Mouse (Mus musculus) left cerebral cortex, postnatal 25 days (tissue): ENCODE measurements around the gene Fam49a. TPM values are rescaled to one million over a fixed set of nuclear protein-coding genes. Genes with fewer than 3 reads are reported as not detected.

Source experiments
- DNase-seq, 2 experiments: peaks; one replicate each; pipeline ENCODE4 v3.0.0; 2022; ENCODE audit warnings: low spot score in 2 of 2, mixed read lengths in 1 of 2
- intact Hi-C: fragments of 180-260 bp; cut with DNase I; formaldehyde crosslinking; loops from one replicate; pipeline ENCODE4 v1.15.1; 2025
- total RNA-seq, 2 experiments: library from RNA; stranded (reverse); gene quantifications; 2 replicates each; pipeline ENCODE4 v1.2.3; 2021

Gene Fam49a
- total RNA-seq, 2 experiments from 2014 or later, result 206 to 223 TPM

DNA sequence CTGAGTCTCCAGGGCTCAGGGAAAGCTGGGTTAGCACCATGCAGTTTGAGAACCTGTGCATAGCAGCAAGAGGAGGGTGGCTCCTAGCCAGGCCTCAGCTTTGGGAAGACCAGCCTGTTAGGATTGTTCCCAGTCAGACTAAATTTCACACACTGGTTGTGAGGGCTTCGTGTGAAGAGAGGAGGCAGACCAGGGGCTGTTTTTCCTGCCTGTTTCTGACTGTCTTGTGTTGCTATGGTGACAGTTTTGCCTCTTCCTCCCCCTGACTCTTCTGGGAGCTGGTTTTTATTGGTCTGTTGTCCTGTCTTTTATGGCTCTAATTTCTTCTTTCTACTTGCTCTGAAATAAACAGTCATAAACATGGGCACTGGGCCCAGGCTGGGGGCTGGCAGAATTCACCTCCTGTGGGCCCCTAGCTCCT, 1.4 kb downstream of the Fam49a start:
- DNase-seq, result peak; percentile 62 to 88
- intact Hi-C loops, result loop anchor here (2.0 to 5.0 kb wide), 5 partner anchors 39 to 83 kb away; no protein-coding TSS in a partner anchor

DNA sequence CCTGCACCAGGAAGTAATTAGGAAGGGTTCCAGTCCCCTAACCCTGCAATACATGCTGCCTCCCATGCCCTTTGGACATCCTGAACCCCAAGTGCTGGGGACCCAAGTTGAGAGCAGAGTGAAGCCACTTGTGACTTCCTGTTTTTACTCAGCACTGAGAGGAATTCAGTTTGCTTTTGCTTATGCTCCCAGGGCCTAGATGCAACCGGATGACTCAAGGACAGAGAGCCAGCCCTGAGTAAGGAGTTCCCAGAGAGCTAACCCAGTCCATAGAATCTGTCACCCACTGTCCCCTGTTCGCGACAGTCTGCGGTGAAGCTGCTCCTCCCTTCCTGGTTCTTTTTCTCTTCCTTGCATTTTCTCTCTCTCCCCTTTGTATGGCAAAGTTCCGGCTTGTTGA, 2.2 kb downstream of the Fam49a start:
- no peak for DNase-seq
- intact Hi-C loops, result loop anchor here (5.0 kb wide), 2 partner anchors 38 to 67 kb away; no protein-coding TSS in a partner anchor

DNA sequence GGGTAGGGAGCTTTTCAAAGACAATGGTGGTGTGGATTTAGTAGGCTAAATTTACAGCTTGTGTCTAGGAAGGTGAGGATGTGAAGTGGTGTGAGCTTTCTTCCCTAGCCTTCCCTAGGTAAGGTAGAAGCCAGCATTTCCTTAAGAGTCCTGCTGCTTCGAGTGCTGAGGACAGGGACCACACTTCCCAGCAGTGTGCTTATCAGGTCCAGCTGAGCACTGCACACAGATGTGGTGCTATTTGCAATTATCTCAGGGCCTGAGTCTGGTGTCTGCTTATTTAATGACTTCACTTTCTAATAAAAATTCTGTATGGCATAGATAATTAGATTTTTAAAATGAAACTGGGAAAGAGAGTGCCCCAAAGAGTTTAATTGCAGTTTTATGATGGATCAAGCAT, 4.6 kb downstream of the Fam49a start:
- intact Hi-C loops, result no loop called here

DNA sequence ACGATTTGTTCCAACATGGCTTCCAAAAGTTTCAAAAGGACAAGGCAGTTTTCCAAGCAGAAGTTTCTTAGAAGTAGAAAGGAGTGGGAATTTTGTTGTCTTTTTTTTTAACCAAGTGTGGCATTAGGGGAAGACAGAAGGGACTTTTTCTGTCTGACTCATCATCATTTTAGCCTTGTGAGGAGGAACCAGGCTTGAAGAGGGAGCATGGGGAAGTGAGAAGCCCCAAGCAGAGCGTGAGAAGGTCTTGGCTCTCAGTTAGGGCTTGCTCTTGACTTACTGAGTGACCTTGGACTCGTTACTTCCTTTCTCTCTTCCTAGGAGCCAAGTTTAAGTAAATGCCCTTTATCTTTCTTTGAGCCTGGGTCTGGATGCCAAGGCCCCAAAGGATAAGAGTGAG, 8.6 kb downstream of the Fam49a start:
- intact Hi-C loops, result no loop called here
- no peak for DNase-seq

More for the DNA sequence above, 4.6 kb downstream of the Fam49a start:
- no peak for DNase-seq

DNA sequence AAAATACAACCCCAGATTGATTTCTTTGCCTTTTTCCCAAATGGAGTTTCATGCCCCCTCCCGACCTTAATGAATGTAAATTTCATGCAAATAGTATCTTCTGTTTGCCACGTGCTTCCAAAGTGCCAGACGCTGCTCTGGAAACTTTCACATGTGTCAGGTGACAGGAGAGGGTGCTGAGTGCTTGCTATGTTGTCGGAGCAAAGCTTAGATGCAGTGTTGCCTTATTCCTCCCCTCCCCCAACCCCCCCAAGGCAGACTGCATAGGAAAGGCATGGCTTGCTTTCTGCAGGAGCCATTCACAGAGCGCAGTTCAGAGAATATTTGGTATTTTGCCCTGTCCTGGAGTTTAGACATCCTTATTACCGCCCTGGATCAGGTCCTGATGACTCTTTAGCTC, 12.2 kb downstream of the Fam49a start:
- DNase-seq, result no peak
- intact Hi-C loops, result no loop called here

DNA sequence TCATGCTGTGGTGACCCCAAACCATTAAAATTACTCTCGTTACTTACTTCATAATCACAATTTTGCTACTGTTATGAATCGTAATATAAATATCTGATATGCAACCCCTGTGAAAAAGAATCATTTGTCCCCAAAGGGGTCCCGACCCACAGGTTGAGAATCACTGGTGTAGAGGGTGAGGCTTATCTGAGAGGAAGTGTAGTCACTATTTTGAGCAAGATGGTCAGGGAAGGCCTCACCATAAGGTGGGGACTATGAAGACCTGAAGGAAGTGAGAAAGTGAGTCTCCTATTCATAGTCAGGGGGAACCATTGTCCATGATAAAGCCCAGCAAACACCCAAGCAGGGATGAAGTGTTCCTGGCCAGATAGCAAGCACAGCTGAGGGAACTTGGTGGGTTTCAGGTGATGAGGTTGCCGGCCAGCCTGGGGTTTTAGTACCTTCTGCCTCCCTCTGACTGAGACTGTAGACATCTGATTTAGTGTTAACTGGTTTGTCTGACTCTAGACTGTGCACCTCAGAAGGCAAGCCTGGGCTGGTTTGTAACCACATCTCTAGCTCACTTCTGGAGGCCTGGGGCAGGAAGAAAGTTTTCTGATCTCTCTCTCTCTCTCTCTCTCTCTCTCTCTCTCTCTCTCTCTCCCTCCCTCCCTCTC, 13.3 kb downstream of the Fam49a start:
- intact Hi-C loops, result no loop called here
- no peak for DNase-seq

DNA sequence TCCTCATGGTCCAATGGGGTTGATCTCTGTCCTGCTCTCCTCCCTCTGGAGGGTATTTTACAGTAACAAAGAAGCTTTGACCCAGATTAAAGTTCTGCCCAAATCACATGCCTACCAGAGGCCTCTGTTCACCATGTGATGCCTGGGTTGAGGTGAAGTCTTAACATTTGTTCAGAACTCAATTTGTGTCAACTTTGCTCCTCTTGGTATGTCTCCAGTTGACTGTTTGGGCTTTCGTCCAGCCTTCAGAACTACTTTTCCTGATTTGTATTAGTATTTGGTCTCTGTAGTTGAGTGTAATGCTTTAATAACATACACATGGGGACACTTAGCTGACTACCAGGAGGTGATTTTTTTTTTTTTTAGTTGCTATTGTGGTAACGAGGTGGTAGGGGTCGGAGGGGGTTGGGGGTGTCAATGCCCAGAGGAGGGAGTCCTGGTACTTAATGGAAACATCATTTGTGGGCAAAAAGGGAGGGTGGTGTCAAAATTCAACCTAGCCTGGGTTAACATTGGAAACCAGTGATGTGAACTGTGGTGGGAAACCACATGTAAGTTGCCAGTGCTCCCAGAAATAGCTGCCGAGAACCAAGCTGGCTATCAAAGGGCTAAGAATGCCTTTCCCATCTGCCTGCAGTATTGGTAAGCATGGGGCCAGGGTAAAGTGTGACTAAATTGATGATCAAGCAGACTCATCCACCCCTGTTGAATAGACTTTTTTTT, 16.0 kb downstream of the Fam49a start:
- intact Hi-C loops, result no loop called here
- no peak for DNase-seq

DNA sequence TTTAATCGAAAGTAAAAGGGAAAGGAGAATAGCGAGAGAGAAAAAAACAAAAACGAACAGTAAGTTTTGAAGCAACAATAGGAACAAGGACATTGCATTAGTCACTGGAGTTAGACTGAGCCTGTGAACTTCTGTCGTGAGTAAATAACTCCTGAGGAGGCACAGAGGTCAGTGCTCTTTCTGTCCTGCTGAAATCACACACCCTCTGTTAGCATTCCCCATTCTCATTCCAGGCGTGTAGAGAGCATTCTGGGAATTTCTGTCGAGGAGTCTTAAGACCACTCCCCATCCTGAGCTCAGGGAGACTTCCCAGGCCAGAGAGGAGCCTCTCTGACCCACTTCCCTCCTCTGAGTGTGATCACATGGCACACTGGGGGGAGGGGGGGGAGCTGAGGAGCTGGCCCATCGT, 16.5 kb downstream of the Fam49a start:
- DNase-seq, result no peak
- intact Hi-C loops, result no loop called here

DNA sequence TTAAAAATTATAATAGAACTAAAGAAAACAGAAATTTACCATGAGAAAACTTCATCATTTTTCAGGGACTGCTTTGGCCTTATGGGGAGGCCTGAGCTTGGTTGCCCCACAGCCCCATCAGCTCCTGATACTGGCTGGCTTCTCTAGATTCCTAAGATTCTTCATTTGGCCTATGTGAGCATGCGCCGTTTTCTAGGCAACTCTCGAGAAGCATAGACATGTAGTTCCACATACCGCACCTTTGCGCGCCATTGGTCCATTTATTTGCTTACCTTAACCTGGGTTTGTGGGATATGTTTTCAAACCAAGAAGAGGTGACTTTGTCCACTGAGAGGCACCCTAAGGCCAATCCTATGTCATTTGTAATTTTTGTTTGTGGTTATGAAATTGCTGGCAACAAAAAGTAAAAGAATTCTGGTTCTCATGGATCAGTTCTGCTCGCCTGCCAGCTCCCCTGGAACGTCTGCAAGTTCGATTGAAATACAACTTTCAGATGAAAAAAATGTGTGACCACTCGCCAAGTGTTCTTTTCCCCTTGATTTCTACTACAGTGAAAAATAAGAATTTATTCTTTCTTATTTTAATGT, 21.9 kb downstream of the Fam49a start:
- DNase-seq, result no peak
- intact Hi-C loops, result no loop called here

DNA sequence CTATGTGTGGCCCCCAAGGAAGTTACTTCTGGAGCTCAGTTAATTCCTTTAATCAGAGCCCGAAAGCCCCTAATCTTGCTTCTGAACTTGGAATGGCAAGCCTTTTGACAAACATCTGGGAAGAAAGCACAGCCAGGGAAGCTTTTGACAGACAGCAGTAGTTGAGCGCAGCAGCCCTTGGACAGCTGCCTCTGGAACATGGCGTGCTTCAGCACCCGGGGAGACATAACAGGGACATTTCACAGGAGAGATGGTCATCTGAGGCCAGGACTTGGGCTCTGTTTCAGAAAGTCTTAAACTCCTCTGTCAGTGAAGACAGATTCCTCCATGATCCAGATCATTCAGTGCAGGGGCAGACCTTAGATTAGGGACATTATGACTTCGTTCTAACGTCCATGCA, 22.6 kb downstream of the Fam49a start:
- no peak for DNase-seq
- intact Hi-C loops, result no loop called here

DNA sequence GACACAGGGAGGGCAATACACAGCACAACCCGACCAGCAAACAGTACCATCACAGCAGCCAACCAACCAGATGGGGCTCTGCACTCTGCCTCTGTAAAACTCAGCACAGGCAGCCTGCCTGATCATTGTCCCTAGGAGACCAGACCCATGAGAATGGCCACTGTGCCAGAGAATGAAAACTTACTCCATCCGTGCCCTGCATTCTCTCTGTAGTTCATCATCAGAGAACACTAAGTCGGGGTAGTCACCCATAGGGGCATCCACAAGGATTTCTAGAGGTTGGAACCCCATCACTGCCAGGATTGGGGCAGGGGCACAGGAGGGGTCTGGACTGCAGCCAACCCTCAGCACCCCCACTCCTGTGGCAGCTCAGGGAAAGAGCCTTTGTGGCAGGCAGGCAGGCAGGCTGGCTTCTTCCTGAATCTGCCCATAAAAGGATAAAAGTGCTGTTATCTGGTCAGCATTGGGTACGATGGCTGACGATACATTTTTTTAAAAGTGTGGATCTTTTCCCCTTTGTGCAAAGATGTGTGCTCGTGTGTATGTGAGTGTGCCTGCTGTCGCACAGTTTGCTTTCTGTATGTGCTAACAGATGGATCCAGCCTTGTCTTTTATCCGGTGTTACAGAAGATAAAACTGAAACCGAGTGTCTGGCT, 25.3 kb downstream of the Fam49a start:
- intact Hi-C loops, result no loop called here
- peak in 1 of 2 experiments; percentile 79 for DNase-seq

DNA sequence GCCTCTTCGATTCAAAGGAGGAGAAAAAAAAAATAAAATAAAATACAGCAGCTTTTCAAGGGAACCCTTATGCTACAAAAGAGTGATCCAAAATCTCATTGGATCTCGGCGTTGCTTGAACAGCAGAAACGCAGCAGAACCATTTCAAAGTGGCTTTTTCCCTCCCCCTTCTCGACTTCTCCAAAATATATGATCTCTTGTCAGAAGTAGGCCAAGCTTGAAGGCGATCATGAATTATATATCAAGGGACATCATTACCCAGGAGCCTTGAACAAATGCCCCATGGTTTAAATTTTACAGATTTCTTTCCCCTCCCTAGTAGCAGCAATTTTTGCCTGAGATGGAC, 25.8 kb downstream of the Fam49a start:
- DNase-seq, result no peak
- intact Hi-C loops, result no loop called here

DNA sequence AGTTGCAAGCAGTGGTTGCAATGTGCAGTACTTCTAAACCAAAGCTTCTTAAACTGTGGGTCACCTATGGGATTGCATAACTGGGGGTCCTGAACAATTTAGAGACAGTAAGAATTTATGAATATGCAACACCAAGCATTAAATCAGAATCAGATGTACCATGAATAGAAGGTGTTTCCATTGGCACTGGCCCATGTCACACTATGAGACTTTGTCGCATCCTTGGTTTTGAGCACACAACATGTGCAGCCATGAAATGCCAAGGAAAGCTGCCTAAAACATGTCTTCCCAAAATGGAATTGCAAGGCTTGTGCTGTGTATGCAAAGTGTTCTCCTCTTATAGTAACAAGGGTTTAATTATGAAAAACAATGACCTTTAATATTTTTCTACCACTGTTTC, 26.6 kb downstream of the Fam49a start:
- peak in 1 of 2 experiments; percentile 29 for DNase-seq
- intact Hi-C loops, result no loop called here

DNA sequence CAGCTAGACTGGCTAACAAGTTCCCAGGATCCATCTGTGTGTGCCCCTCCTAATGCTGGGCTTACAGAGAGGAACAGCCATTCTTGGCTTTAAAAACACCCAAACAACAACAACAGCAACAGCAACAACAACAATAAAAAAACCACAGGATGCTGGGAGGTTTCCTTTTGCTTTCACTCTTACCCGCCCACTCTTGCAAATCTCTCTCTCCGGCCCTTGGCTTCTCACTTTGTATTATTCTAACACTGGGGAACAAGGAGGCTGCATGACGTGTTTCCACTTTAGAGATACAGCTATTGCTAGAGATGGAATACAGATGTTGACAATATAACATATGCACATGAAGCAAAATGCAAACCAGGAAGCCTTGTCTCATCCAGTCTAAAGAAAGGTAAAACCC, 27.7 kb downstream of the Fam49a start:
- DNase-seq, result peak in 1 of 2 experiments; percentile 39

DNA sequence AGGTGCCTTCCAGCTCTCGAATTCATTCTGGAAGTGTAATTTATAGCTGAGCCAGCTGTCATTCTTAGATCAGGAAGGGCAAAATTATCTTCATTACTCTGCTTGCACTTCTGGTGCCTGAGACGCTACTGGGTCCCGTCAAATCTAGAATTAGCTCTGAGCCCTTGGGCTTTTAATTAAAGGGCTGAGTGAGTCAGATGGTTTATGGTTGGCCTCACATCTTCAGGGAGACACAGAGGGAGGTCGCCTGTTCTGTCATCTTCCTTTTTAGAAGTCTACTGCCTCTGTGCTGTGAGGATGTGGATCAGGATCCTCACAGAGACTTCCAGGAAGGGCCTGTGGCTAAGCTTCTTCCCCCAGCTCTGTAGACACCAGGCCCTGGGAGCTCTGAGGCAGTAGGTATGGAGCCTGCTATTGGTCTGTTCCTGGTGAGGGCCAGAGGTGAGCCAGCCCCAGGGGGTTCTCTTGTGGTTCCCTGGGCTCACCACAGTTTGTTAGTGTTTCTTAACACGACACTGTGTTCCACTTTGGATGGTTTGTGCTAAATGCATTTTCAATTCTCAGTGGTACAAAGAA, 30.2 kb downstream of the Fam49a start:
- intact Hi-C loops, result no loop called here

More for the DNA sequence above, 27.7 kb downstream of the Fam49a start:
- intact Hi-C loops, result no loop called here

DNA sequence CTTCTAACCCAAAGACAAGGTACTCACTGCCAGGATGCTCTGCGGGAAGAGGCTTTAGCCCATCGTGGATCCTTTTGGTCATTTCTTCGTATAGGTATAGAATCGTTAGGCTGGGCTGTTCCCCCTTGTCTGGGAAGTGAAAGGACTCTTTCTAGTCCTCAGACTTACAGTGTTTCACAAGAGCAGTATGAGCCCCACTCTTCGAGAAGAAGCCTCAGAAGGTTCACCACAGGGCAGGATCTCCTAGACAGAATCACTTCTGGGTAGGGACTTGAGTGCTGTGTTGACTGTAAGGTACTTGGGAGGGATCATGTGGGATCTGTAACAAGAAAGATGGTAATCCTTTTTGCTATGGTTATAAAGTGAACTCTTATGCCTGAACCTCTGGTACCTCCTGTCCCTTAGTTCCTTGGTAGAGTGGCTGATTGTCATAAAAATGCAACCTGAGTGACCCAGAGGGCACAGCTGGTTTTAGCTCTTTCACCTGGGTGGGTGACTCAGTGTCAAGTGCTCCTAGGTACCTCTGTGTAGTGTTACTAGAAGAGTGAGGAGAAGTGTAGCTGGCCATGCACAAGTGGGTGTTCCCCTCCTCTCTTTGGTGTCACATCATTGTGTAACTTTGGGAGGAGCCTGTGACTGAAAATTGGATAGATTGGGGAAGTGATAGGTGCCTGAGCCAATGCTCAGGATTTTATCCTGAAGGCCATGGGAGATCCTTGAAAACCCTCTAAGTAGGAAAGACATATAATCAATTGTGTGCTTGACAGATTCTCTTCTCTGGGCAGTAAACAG, 32.6 kb downstream of the Fam49a start:
- no peak for DNase-seq
- intact Hi-C loops, result no loop called here

More for the DNA sequence above, 30.2 kb downstream of the Fam49a start:
- no peak for DNase-seq

DNA sequence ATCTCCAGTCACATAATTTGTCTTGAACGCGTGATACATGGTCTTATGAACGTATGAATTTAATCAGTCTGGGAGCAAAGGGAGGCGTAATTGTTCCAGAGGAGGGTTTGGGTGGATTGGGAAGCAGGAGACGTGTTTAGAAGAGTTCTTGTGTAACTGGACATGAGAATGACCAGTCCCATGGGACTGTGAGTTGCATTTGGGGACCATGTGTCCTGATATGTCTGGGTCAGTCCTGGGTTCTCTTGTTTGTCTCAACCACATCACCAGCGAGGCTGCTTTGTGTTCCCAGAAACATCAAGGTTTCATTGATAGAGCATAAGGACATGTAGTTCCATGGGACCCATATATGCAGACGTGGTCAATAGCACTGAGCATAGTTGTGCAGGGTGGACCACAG, 36.5 kb downstream of the Fam49a start:
- DNase-seq, result no peak
- intact Hi-C loops, result no loop called here

DNA sequence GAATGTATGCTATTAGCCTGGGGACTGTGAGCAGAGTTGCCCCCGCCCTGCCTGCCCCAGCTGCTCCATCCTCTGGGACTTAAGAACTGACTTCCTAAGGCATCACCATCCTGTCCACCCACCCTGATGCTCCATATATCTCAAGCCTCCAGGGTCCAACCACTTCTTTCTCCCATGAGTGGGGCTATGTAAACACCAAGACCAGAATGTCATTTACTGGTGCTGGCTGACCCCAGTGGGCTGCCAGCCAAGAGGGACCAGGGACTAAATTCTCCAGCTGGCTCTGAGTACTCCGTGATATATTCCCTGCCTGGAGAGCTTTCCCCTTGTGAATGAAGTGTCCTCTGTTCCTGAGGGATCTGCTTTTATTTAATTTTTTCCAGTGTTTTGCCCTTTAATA, 37.4 kb downstream of the Fam49a start:
- no peak for DNase-seq
- intact Hi-C loops, result no loop called here

DNA sequence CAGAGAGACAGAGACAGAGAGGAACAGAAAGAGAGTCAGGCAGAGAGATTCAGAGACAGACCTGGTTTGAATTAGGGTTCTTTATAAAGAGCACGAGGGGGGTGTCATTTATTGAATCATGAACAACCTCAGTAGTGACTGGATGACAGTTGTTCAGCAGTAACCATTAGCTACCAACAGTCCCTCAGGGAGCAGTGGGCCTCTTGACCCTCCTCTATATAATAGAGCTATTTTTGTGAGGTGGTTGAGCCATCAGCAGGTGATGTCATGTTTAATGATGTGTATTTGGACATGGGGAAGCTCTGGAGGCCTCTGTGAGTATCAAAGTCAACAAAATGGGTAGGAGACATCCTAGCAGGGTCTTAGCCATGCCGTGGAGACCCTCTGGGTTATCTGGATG, 39.2 kb downstream of the Fam49a start:
- DNase-seq, result no peak
- intact Hi-C loops, result loop anchor here (5.0 kb wide), 1 partner anchor 39 kb away; the partner anchor contains the start of gene Fam49a
